Mouse (Mus musculus) liver, embryonic 14.5 days (tissue): ENCODE measurements around the gene Ccdc191. TPM values are rescaled to one million over a fixed set of nuclear protein-coding genes. Genes with fewer than 3 reads are reported as not detected.

ENCODE experiments used
- ATAC-seq: fragments of 200-750 bp; cut with Nextera tagmentation; 2 replicates; pipeline ENCODE4 v1.8.0; 2017; ENCODE audit warnings: moderate number of reproducible peaks, mild to moderate bottlenecking, moderate library complexity; ENCODE audit not compliant: insufficient read depth
- DNase-seq, 3 experiments: peaks; one replicate each; pipeline ENCODE4 v3.0.0-alpha.2; 2012 to 2013; ENCODE audit warnings: low read depth in 3 of 3, low spot score in 3 of 3
- H3K27ac ChIP-seq: fragments of 300-500 bp; sonication (generic); 2 replicates; pipeline ENCODE4 v1.5.1; 2014; ENCODE audit warnings: moderate library complexity, mild to moderate bottlenecking, control low read depth, inconsistent platforms
- H3K27me3 ChIP-seq: fragments of 300-500 bp; sonication (generic); 2 replicates; pipeline ENCODE4 v1.6.1; 2014; ENCODE audit warnings: mild to moderate bottlenecking, low read length, moderate library complexity; ENCODE audit not compliant: control insufficient read depth, insufficient read depth
- H3K36me3 ChIP-seq: fragments of 300-500 bp; sonication (generic); replicated peaks from 2 replicates; pipeline ENCODE4 v1.6.1; 2014; ENCODE audit warnings: low read depth; ENCODE audit not compliant: control insufficient read depth, insufficient read depth
- H3K4me1 ChIP-seq, 2 experiments: fragments of 200-500 bp in 1 of 2; fragments of 300-500 bp in 1 of 2; sonication (generic) in 1 of 2; replicated peaks; 2 replicates each; pipeline ENCODE4 v1.6.1; 2012 to 2014; ENCODE audit warnings: antibody characterized with exemption in 1 of 2, inconsistent platforms in 1 of 2, low read length in 1 of 2; ENCODE audit not compliant: control insufficient read depth in 2 of 2, insufficient read depth in 2 of 2
- H3K4me2 ChIP-seq: fragments of 300-500 bp; sonication (generic); 2 replicates; pipeline ENCODE4 v1.6.1; 2014; ENCODE audit warnings: low read depth, mild to moderate bottlenecking, control low read depth, moderate library complexity
- H3K4me3 ChIP-seq, 2 experiments: fragments of 200-500 bp in 1 of 2; fragments of 300-500 bp in 1 of 2; sonication (generic) in 1 of 2; 2 replicates each; pipeline ENCODE4 v1.5.1; 2012 to 2014; ENCODE audit warnings: low read depth in 2 of 2, low read length in 2 of 2, mild to moderate bottlenecking in 2 of 2, control low read depth in 1 of 2, inconsistent platforms in 1 of 2, moderate library complexity in 1 of 2; ENCODE audit not compliant: insufficient read depth in 1 of 2
- H3K9ac ChIP-seq: fragments of 300-500 bp; sonication (generic); replicated peaks from 2 replicates; pipeline ENCODE4 v1.6.1; 2014; ENCODE audit warnings: mild to moderate bottlenecking, control low read depth, moderate library complexity
- H3K9me3 ChIP-seq: fragments of 300-500 bp; sonication (generic); 2 replicates; pipeline ENCODE4 v1.6.1; 2016; ENCODE audit warnings: low read length, mixed read lengths; ENCODE audit not compliant: control insufficient read depth
- CTCF ChIP-seq: IDR thresholded peaks from 2 replicates; pipeline ENCODE4 v1.5.1; 2016; ENCODE audit warnings: antibody characterized with exemption, low read depth, control low read depth
- EP300 ChIP-seq: IDR thresholded peaks from 2 replicates; pipeline ENCODE4 v1.6.1; 2016; ENCODE audit warnings: antibody characterized with exemption, low read depth
- WGBS: fragments of 180-500 bp; shearing (Covaris S2); extraction: QIAGEN DNeasy Blood & Tissue Kit; methylation state at CpG from one replicate; pipeline ENCODE4 v1.1.7; 2014; ENCODE audit not compliant: insufficient replicate concordance; 5-methylcytosine and 5-hydroxymethylcytosine counted together
- polyA plus RNA-seq, 2 experiments: library from polyadenylated mRNA; depleted of rRNA in 1 of 2; stranded (reverse) in 1 of 2; unstranded in 1 of 2; fragments of >200 nt; fragmentation: Nextera tagmentation in 1 of 2; extraction: Ambion mirVana in 1 of 2; gene quantifications; 2 replicates each; pipeline versions ENCODE4 v1.2.1 to v1.2.3; 2012 to 2014

The Ccdc191 gene
- polyA plus RNA-seq, 2 experiments, result 0.92 to 1.8 TPM

DNA sequence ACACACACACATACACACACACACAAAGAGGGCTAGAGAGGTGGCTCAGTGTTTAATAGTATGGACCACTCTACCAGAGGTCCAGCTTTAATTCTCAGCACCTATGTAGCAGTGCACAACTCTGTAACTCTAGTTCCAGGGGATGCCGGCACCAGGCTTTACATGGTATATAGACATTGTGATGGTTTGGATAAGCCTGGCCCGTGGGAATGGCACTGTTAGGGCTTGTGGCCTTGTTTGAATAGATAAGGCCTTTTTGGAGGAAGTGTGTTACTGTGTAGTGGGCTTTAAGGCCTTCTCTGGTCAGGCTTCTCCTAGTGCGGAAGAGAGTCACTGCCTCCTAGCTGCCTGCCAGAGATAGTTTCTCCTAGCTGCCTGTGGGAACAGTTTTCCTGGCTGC, 29.3 kb downstream of the Ccdc191 start:
- DNase-seq, result no peak
- no peak for TF ChIP-seq CTCF
- TF ChIP-seq EP300, result no peak
- WGBS, result 35% methylated on average over 3 of the region's 3 CpGs
- Histone ChIP-seq H3K4me2 (no peak overlapping the region), H3K9me3 (no peaks in the 10 kb centered on the region), H3K4me3 (no peak overlapping the region), H3K27me3 (no peaks in the 10 kb centered on the region), H3K9ac (no peak overlapping the region), H3K36me3 (no peaks in the 10 kb centered on the region), H3K27ac (no peak overlapping the region), H3K4me1 (peaks cover 0 to 3% of the 10 kb centered on the region in 2 experiments; a peak in 2 of 4 replicates)
- ATAC-seq, result no peak; the same call in 1 of the 2 replicates

DNA sequence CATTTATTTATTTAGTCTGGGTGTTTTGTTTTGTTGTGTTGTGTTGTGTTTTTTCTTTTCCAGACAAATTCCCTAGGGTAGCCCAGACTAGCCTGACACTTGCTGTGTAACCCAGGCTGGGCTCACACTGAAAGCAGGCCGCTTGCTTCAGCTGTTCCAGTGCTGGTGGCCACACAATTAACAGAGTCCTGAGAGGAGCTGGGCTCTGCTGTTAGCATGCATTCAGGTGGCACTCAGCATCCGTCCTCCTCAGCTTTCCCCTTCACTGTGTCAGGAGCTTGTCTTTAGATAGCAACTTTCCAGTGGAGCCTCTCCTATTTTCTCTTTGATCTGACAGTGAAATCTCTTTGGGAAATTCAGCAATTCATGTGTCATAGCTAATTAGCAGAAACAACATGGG, 32.4 kb downstream of the Ccdc191 start:
- no peaks in the 10 kb centered on the region for H3K27me3 ChIP-seq
- no peak overlapping the region for H3K4me2 ChIP-seq
- no peak overlapping the region for H3K27ac ChIP-seq
- no peaks in the 10 kb centered on the region for H3K36me3 ChIP-seq
- peaks cover 0 to 3% of the 10 kb centered on the region in 2 experiments; a peak in 2 of 4 replicates for H3K4me1 ChIP-seq
- TF ChIP-seq EP300 (no peak), CTCF (no peak)
- DNase-seq (no peak), ATAC-seq (no peak)
- H3K4me3 ChIP-seq, result no peak overlapping the region
- 60% methylated on average over 2 of the region's 2 CpGs for WGBS
- no peak overlapping the region for H3K9ac ChIP-seq
- H3K9me3 ChIP-seq, result no peaks in the 10 kb centered on the region

DNA sequence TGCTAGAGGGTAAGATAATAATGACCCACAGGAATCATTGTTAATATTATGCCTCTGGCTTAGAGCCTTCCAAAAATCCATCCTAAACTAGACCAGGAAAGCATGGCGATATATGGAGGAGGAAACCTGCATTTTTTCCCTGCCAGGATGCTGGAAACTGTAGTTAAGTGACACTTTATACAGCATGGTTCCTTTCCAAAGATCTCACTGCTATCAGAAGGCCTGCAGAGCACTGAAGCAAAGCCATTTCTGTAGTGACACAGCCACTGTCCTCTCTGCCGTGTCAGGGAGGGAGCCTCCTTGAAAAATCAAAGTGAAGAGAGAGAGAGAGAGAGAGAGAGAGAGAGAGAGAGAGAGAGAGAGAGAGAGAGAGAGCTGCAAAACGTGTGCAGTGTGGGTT, 33.0 kb downstream of the Ccdc191 start:
- DNase-seq, result no peak
- H3K27ac ChIP-seq, result no peak overlapping the region
- H3K4me3 ChIP-seq, result no peak overlapping the region
- no peaks in the 10 kb centered on the region for H3K36me3 ChIP-seq
- no peaks in the 10 kb centered on the region for H3K27me3 ChIP-seq
- H3K4me2 ChIP-seq, result no peak overlapping the region
- no peak overlapping the region for H3K9ac ChIP-seq
- no peaks in the 10 kb centered on the region for H3K9me3 ChIP-seq
- WGBS, result 43% methylated on average over 3 of the region's 3 CpGs
- peaks cover 0 to 3% of the 10 kb centered on the region in 2 experiments; a peak in 2 of 4 replicates for H3K4me1 ChIP-seq
- ATAC-seq, result no peak
- TF ChIP-seq CTCF (no peak), EP300 (no peak)

DNA sequence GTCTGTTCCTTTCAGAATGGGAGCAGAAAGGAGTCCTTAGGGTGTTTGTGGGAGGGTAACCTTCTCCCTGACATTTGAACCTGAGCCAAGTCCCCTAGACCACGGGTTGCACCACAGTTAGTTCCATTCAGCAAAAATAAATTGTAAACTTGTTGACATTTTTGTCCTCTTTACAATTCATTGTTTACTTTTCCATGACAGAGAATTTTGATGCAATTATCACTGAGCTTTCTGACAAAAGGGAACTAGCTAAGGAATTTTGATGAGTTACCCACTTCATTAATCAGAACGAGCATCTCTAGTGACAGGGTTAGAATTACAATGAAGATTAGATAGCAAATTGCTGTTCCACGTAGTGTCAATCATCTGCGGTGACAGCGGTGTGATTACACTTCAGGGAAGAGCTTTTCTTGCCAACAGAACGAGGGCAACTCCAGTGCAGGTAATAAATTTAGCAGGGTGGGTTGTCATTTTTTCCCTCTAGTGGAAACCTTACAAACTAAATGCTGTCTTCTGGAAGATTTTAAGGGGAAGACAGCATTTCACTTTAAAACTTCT, 35.5 kb downstream of the Ccdc191 start:
- DNase-seq (no peak), ATAC-seq (no peak)
- no peaks in the 10 kb centered on the region for H3K4me1 ChIP-seq
- no peak for TF ChIP-seq EP300
- TF ChIP-seq CTCF, result no peak
- H3K9ac ChIP-seq, result no peak overlapping the region
- no peaks in the 10 kb centered on the region for H3K9me3 ChIP-seq
- H3K36me3 ChIP-seq, result no peaks in the 10 kb centered on the region
- H3K4me2 ChIP-seq, result no peak overlapping the region
- WGBS, result 48% methylated on average over 6 of the region's 6 CpGs
- no peaks in the 10 kb centered on the region for H3K27me3 ChIP-seq
- no peak overlapping the region for H3K4me3 ChIP-seq
- H3K27ac ChIP-seq, result no peak overlapping the region

DNA sequence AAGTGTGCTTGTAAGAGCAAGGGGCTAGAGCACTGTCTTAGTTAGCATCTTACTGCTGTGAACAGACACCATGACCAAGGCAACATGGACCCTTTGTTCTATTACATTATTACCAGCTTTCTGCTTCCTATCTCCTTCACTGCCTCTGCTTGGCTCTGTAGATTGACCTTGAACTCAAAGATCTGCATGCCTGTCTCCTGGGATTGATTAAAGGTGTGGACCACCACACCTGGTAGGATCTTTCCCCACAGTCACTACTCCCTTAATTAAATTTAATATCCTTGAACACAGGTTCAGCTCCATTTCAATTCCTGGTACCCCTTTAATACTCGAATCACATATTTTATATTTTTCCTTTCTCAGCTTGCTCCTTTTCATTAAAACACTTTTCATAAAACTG, 36.2 kb downstream of the Ccdc191 start:
- Histone ChIP-seq H3K27me3 (no peaks in the 10 kb centered on the region), H3K4me1 (no peaks in the 10 kb centered on the region), H3K9ac (no peak overlapping the region), H3K4me2 (no peak overlapping the region), H3K9me3 (no peaks in the 10 kb centered on the region), H3K27ac (no peak overlapping the region), H3K4me3 (no peak overlapping the region), H3K36me3 (no peaks in the 10 kb centered on the region)
- 46% methylated on average over 1 of the region's 1 CpGs for WGBS
- ATAC-seq (no peak), DNase-seq (no peak)
- no peak for TF ChIP-seq CTCF
- no peak for TF ChIP-seq EP300
